Mouse (Mus musculus): ENCODE measurements around the gene 1700028K03Rik. TPM values are rescaled to one million over a fixed set of nuclear protein-coding genes. Genes with fewer than 3 reads are reported as not detected.

1700028K03Rik gene
- polyA plus RNA-seq, 1 experiment from 2014 or later: 0.17 TPM

- Histone ChIP-seq H3K9ac (no peak overlapping the region), H3K27ac (replicated peaks) (no peak overlapping the region), H3K27me3 (no peaks in the 10 kb centered on the region), H3K4me3 (no peak overlapping the region), H3K9me3 (no peaks in the 10 kb centered on the region), H3K4me1 (replicated peaks) (no peaks in the 10 kb centered on the region), H3K36me3 (peaks cover 23% of the 10 kb centered on the region), H3K4me2 (no peak overlapping the region)
- whole genome bisulfite sequencing: 64% methylated on average over 2 of the region's 2 CpGs
- ATAC-seq (ENCODE audit: low read depth): no peak
Observed at GRCm38 (mm10) chr5:107511326-107511725, 23.2 kb upstream of the 1700028K03Rik start.

GRCm38 (mm10) chr5:107513583-107513982 is 20.9 kb upstream of the 1700028K03Rik start:
- 46% methylated on average over 7 of the region's 7 CpGs for WGBS
- no peak for ATAC-seq (ENCODE audit: low read depth)
- Histone ChIP-seq H3K27me3 (no peaks in the 10 kb centered on the region), H3K9me3 (no peaks in the 10 kb centered on the region), H3K4me2 (no peak overlapping the region), H3K4me1 (replicated peaks) (0 out of 2 replicates have a peak, but pooled peaks cover 1% of the 10 kb centered on the region), H3K36me3 (peaks cover 4% of the 10 kb centered on the region; the same call in 1 of the 2 replicates), H3K4me3 (no peak overlapping the region), H3K27ac (replicated peaks) (no peak overlapping the region), H3K9ac (no peak overlapping the region)

GRCm38 (mm10) chr5:107515453-107515852 is 19.1 kb upstream of the 1700028K03Rik start:
- H3K9me3 ChIP-seq: no peaks in the 10 kb centered on the region
- no peak for ATAC-seq (ENCODE audit: low read depth)
- no peak overlapping the region for H3K4me2 ChIP-seq
- no peak overlapping the region for H3K27ac ChIP-seq (replicated peaks)
- no peak overlapping the region for H3K4me3 ChIP-seq
- WGBS: 93% methylated on average over 3 of the region's 3 CpGs
- H3K4me1 ChIP-seq (replicated peaks): 0 out of 2 replicates have a peak, but pooled peaks cover 4% of the 10 kb centered on the region
- no peaks in the 10 kb centered on the region for H3K36me3 ChIP-seq
- H3K27me3 ChIP-seq: no peaks in the 10 kb centered on the region
- no peak overlapping the region for H3K9ac ChIP-seq

GRCm38 (mm10) chr5:107516087-107516486 is 18.4 kb upstream of the 1700028K03Rik start:
- Histone ChIP-seq H3K27ac (replicated peaks) (no peak overlapping the region), H3K9ac (no peak overlapping the region), H3K4me1 (replicated peaks) (0 out of 2 replicates have a peak, but pooled peaks cover 4% of the 10 kb centered on the region), H3K4me3 (no peak overlapping the region), H3K4me2 (no peak overlapping the region), H3K27me3 (no peaks in the 10 kb centered on the region), H3K9me3 (no peaks in the 10 kb centered on the region), H3K36me3 (no peaks in the 10 kb centered on the region)
- WGBS: 96% methylated on average over 1 of the region's 1 CpGs
- ATAC-seq (ENCODE audit: low read depth): no peak

- Histone ChIP-seq H3K27ac (replicated peaks) (no peak overlapping the region), H3K27me3 (no peaks in the 10 kb centered on the region), H3K9me3 (no peaks in the 10 kb centered on the region), H3K4me2 (no peak overlapping the region), H3K9ac (no peak overlapping the region), H3K4me3 (no peak overlapping the region), H3K36me3 (no peaks in the 10 kb centered on the region), H3K4me1 (replicated peaks) (0 out of 2 replicates have a peak, but pooled peaks cover 4% of the 10 kb centered on the region)
- no peak for ATAC-seq (ENCODE audit: low read depth)
- 87% methylated on average over 4 of the region's 4 CpGs for WGBS
Observed at GRCm38 (mm10) chr5:107518602-107519001, 15.9 kb upstream of the 1700028K03Rik start.

- WGBS: 95% methylated on average over 6 of the region's 6 CpGs
- ATAC-seq (ENCODE audit: low read depth): no peak
- H3K27ac ChIP-seq (replicated peaks): no peak overlapping the region
- H3K9me3 ChIP-seq: no peaks in the 10 kb centered on the region
- H3K9ac ChIP-seq: no peak overlapping the region
- H3K4me2 ChIP-seq: no peak overlapping the region
- H3K4me1 ChIP-seq (replicated peaks): 0 out of 2 replicates have a peak, but pooled peaks cover 4% of the 10 kb centered on the region
- no peaks in the 10 kb centered on the region for H3K36me3 ChIP-seq
- no peaks in the 10 kb centered on the region for H3K27me3 ChIP-seq
- no peak overlapping the region for H3K4me3 ChIP-seq
Observed at GRCm38 (mm10) chr5:107521386-107521785, 13.1 kb upstream of the 1700028K03Rik start.

GRCm38 (mm10) chr5:107521897-107522296 is 12.6 kb upstream of the 1700028K03Rik start:
- ATAC-seq (ENCODE audit: low read depth): no peak
- no peaks in the 10 kb centered on the region for H3K27me3 ChIP-seq
- no peak overlapping the region for H3K4me3 ChIP-seq
- 0 out of 2 replicates have a peak, but pooled peaks cover 4% of the 10 kb centered on the region for H3K4me1 ChIP-seq (replicated peaks)
- H3K9me3 ChIP-seq: no peaks in the 10 kb centered on the region
- no peak overlapping the region for H3K9ac ChIP-seq
- no peaks in the 10 kb centered on the region for H3K36me3 ChIP-seq
- H3K27ac ChIP-seq (replicated peaks): no peak overlapping the region
- 84% methylated on average over 7 of the region's 7 CpGs for WGBS
- no peak overlapping the region for H3K4me2 ChIP-seq

GRCm38 (mm10) chr5:107524281-107524680 is 10.2 kb upstream of the 1700028K03Rik start:
- WGBS: 89% methylated on average over 10 of the region's 10 CpGs

GRCm38 (mm10) chr5:107528856-107529255 is 5.7 kb upstream of the 1700028K03Rik start:
- H3K9ac ChIP-seq: no peak overlapping the region
- H3K4me3 ChIP-seq: no peak overlapping the region
- H3K27ac ChIP-seq (replicated peaks): no peak overlapping the region
- no peaks in the 10 kb centered on the region for H3K4me1 ChIP-seq (replicated peaks)
- H3K9me3 ChIP-seq: no peaks in the 10 kb centered on the region
- no peak overlapping the region for H3K4me2 ChIP-seq
- no peak for ATAC-seq (ENCODE audit: low read depth)
- no peaks in the 10 kb centered on the region for H3K27me3 ChIP-seq
- 92% methylated on average over 3 of the region's 3 CpGs for WGBS
- no peaks in the 10 kb centered on the region for H3K36me3 ChIP-seq

More at GRCm38 (mm10) chr5:107524281-107524680, 10.2 kb upstream of the 1700028K03Rik start:
- Histone ChIP-seq H3K36me3 (no peaks in the 10 kb centered on the region), H3K27me3 (no peaks in the 10 kb centered on the region), H3K9me3 (no peaks in the 10 kb centered on the region), H3K27ac (replicated peaks) (no peak overlapping the region), H3K4me1 (replicated peaks) (no peaks in the 10 kb centered on the region), H3K9ac (no peak overlapping the region), H3K4me2 (no peak overlapping the region), H3K4me3 (no peak overlapping the region)
- no peak for ATAC-seq (ENCODE audit: low read depth)

- Histone ChIP-seq H3K9me3 (no peaks in the 10 kb centered on the region), H3K27ac (replicated peaks) (no peak overlapping the region), H3K27me3 (no peaks in the 10 kb centered on the region), H3K36me3 (no peaks in the 10 kb centered on the region), H3K4me2 (no peak overlapping the region), H3K4me1 (replicated peaks) (no peaks in the 10 kb centered on the region), H3K4me3 (no peak overlapping the region), H3K9ac (no peak overlapping the region)
- no peak for ATAC-seq (ENCODE audit: low read depth)
- 66% methylated on average over 2 of the region's 2 CpGs for WGBS
Observed at GRCm38 (mm10) chr5:107533590-107533989, 919 bp upstream of the 1700028K03Rik start.

- Histone ChIP-seq H3K27me3 (no peaks in the 10 kb centered on the region), H3K4me1 (replicated peaks) (0 out of 2 replicates have a peak, but pooled peaks cover 6% of the 10 kb centered on the region), H3K4me3 (no peak overlapping the region), H3K9me3 (no peaks in the 10 kb centered on the region), H3K4me2 (no peak overlapping the region), H3K27ac (replicated peaks) (no peak overlapping the region), H3K9ac (no peak overlapping the region), H3K36me3 (no peaks in the 10 kb centered on the region)
- no peak for ATAC-seq (ENCODE audit: low read depth)
- 31% methylated on average over 7 of the region's 7 CpGs for WGBS
Observed at GRCm38 (mm10) chr5:107541696-107542095, 7.2 kb downstream of the 1700028K03Rik start.

- Histone ChIP-seq H3K36me3 (peaks cover 21% of the 10 kb centered on the region), H3K9me3 (no peaks in the 10 kb centered on the region), H3K9ac (no peak overlapping the region), H3K27ac (replicated peaks) (no peak overlapping the region), H3K27me3 (no peaks in the 10 kb centered on the region), H3K4me2 (no peak overlapping the region), H3K4me1 (replicated peaks) (0 out of 2 replicates have a peak, but pooled peaks cover 6% of the 10 kb centered on the region), H3K4me3 (no peak overlapping the region)
- no peak for ATAC-seq (ENCODE audit: low read depth)
- 88% methylated on average over 4 of the region's 4 CpGs for WGBS
Observed at GRCm38 (mm10) chr5:107545927-107546326, 11.4 kb downstream of the 1700028K03Rik start.

- no peak for ATAC-seq (ENCODE audit: low read depth)
- WGBS: 89% methylated on average over 3 of the region's 3 CpGs
- peaks cover 30% of the 10 kb centered on the region for H3K36me3 ChIP-seq
Observed at GRCm38 (mm10) chr5:107547955-107548354, 13.4 kb downstream of the 1700028K03Rik start.

More at GRCm38 (mm10) chr5:107547955-107548354, 13.4 kb downstream of the 1700028K03Rik start:
- H3K4me2 ChIP-seq: no peak overlapping the region
- H3K27ac ChIP-seq (replicated peaks): no peak overlapping the region
- H3K4me1 ChIP-seq (replicated peaks): no peaks in the 10 kb centered on the region
- H3K27me3 ChIP-seq: no peaks in the 10 kb centered on the region
- no peak overlapping the region for H3K9ac ChIP-seq
- no peak overlapping the region for H3K4me3 ChIP-seq
- no peaks in the 10 kb centered on the region for H3K9me3 ChIP-seq
